Mouse (Mus musculus) E14TG2a.4 (cell line): Measurements from ENCODE around the gene Celf5.

ENCODE experiments used
- CTCF ChIP-seq: conservative IDR thresholded peaks from 2 replicates; pipeline ENCODE4 v1.5.1; 2014; ENCODE audit warnings: low read length
- NANOG ChIP-seq: IDR thresholded peaks from 2 replicates; pipeline ENCODE4 v1.6.1; 2014; ENCODE audit warnings: borderline replicate concordance, low read length, mixed read lengths
- POU5F1 ChIP-seq: IDR thresholded peaks from 2 replicates; pipeline ENCODE4 v1.6.1; 2014; ENCODE audit warnings: low read length, borderline replicate concordance

- TF ChIP-seq CTCF, result no peak
- TF ChIP-seq NANOG, result no peak
- no peak for TF ChIP-seq POU5F1
Observed at GRCm38 (mm10) chr10:81489941-81490340, 7.4 kb upstream of the Celf5 start.
